Mouse (Mus musculus): ENCODE measurements at regions not wholly inside any gene's neighbourhood (a gene's known extent, or its start where the extent isn't known, plus 50 kb on each side); places are given as distances from the start of the nearest gene placed in this dataset.

DNA sequence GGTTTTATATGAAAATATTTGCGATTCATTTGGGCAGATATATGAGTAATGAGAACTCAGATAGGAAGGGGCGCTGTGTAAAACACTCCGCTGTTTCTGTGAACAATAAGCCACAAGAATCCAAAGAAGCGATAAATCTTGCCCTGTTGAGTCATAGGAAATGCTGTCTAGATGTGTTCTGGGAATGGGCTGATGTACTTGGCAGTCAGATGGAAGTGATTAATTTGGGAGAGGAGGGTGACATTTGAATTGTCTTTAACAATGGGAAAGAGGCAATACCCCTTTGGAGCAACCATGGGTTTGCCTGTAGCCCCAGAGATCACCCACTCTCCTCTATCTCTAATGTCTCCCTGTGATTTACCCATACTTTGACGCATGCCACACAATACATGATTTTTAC is 160.4 kb downstream of the Dusp6 start:
- no peak overlapping the region for H3K4me3 ChIP-seq
- no peak overlapping the region for H3K27ac ChIP-seq
- WGBS = 97% methylated on average over 5 of the region's 5 CpGs
- H3K9ac ChIP-seq = no peak overlapping the region
- no peaks in the 10 kb centered on the region for H3K9me3 ChIP-seq
- H3K4me1 ChIP-seq = no peaks in the 10 kb centered on the region
- no peak overlapping the region for H3K4me2 ChIP-seq
- H3K36me3 ChIP-seq (replicated peaks) = no peaks in the 10 kb centered on the region
- ATAC-seq (replicated peaks) = no peak
- no peaks in the 10 kb centered on the region for H3K27me3 ChIP-seq (replicated peaks)

DNA sequence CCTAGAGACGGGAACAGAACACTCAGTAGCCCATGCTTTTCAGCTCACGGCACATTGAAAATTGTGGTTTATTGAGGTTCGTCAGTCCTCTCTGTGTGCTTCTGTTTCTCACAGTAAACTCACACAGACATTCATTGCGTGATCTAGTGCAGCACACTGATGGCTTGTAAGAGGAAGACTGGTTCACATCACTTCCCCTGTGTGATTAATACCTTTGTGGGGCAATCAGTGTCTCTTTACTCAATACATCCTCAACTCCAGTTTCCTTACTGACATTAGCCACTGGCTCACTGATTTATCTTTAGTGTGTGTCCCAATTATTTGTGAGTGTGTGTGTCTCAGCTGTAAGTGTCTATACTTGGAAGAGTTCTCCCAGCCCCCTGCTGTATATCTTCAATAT is 162.2 kb downstream of the Dusp6 start:
- Histone ChIP-seq H3K9me3 (no peaks in the 10 kb centered on the region), H3K4me2 (no peak overlapping the region), H3K4me1 (no peaks in the 10 kb centered on the region), H3K9ac (no peak overlapping the region), H3K27me3 (replicated peaks) (no peaks in the 10 kb centered on the region), H3K36me3 (replicated peaks) (no peaks in the 10 kb centered on the region), H3K4me3 (no peak overlapping the region), H3K27ac (no peak overlapping the region)
- ATAC-seq (replicated peaks) = no peak
- 90% methylated on average over 4 of the region's 4 CpGs for WGBS

DNA sequence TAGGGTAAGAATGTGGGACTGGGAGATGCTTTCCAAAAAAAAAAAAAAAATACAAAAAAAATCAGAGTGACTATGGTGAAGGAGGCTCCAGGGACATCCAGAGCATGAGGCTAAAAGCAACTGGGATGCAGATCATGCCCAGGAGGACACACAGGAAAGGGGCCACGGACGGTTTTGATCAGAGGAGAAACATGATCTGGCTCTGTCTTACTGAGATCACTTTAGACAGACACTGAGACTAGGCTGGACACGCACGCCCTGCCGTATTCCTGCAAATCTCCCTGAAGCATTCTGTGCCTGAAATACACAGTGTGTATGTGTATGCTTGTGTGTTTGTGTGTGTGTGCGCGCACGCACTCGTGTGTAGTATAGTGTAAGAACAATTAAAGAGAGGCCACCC is 167.1 kb downstream of the Dusp6 start:
- no peak for ATAC-seq (replicated peaks)
- WGBS = 66% methylated on average over 9 of the region's 9 CpGs

DNA sequence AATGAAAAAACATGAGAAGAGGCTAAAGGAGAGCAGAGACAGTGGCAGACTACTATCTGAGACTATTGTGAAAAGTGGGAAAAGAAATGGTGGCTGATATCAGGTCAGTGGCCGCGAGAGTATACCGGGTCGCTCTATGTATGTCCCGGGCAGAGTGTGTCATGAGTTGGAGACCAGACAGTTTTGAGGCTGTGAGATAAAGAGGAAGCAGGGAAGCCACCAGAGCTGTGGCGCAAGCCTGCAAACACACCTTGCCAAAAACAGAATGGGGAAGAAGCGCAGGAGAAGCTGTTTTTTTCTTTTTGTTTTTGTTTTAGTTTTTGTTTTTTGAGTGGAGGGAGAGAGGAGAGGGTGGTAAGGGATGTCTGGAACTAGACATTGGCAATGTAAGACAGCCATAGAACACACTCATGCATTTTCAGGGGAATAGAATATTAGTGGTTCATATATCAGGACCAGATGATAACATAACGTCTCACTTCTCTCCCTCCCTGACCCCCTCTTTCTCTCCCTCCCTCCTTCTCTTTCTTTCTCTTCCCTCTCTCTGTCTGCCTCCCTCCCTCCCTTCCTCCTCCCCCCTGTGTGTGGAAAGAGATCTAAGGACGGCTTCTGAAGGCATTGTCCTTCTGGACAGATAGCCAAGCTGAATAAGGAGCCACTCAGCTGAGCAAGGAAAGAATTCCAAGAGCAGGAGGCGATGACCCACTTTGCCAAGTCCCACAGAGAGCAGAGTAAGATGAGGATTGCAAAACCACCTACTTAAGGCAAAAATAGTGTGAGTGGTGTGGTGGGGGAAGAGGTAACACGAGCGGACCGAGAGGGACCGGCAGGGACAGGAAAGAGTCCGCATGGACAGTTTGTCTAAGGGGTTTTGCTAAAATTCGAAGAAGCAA is 167.9 kb downstream of the Dusp6 start:
- H3K36me3 ChIP-seq (replicated peaks) = no peaks in the 10 kb centered on the region
- H3K27me3 ChIP-seq (replicated peaks) = no peaks in the 10 kb centered on the region
- H3K9me3 ChIP-seq = no peaks in the 10 kb centered on the region
- 0 out of 2 replicates have a peak, but pooled peaks cover 2% of the 10 kb centered on the region for H3K4me1 ChIP-seq
- 63% methylated on average over 16 of the region's 16 CpGs for WGBS
- H3K27ac ChIP-seq = no peak overlapping the region
- ATAC-seq (replicated peaks) = no peak
- H3K4me2 ChIP-seq = no peak overlapping the region
- no peak overlapping the region for H3K4me3 ChIP-seq
- no peak overlapping the region for H3K9ac ChIP-seq

More for the DNA sequence above, 167.1 kb downstream of the Dusp6 start:
- H3K27ac ChIP-seq = no peak overlapping the region
- no peak overlapping the region for H3K4me2 ChIP-seq
- H3K36me3 ChIP-seq (replicated peaks) = no peaks in the 10 kb centered on the region
- H3K27me3 ChIP-seq (replicated peaks) = no peaks in the 10 kb centered on the region
- H3K9me3 ChIP-seq = no peaks in the 10 kb centered on the region
- no peak overlapping the region for H3K9ac ChIP-seq
- no peak overlapping the region for H3K4me3 ChIP-seq
- 0 out of 2 replicates have a peak, but pooled peaks cover 2% of the 10 kb centered on the region for H3K4me1 ChIP-seq

DNA sequence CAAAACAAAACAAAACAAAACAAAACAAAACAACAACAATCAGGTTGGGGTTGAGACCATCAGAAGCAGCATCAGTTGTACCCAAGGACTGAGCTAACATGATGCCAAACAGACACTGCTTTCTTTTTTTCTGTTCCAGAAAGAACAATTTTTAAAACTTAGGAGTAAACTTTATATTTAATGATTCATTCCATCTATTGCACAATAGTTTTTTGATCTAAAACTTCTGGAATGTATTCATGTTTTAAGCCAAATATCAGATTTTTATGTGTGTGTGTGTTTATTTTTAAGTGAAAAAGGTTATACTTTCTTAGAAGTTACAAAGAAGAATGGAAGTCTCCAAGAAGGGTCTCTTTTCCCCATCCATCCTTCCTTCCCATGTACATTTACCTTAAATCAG is 174.0 kb downstream of the Dusp6 start:
- Histone ChIP-seq H3K4me2 (no peak overlapping the region), H3K4me1 (peaks cover 4% of the 10 kb centered on the region; the same call in 1 of the 2 replicates), H3K27ac (no peak overlapping the region), H3K9ac (no peak overlapping the region), H3K9me3 (no peaks in the 10 kb centered on the region), H3K27me3 (replicated peaks) (no peaks in the 10 kb centered on the region), H3K4me3 (no peak overlapping the region), H3K36me3 (replicated peaks) (no peaks in the 10 kb centered on the region)
- ATAC-seq (replicated peaks) = no peak

DNA sequence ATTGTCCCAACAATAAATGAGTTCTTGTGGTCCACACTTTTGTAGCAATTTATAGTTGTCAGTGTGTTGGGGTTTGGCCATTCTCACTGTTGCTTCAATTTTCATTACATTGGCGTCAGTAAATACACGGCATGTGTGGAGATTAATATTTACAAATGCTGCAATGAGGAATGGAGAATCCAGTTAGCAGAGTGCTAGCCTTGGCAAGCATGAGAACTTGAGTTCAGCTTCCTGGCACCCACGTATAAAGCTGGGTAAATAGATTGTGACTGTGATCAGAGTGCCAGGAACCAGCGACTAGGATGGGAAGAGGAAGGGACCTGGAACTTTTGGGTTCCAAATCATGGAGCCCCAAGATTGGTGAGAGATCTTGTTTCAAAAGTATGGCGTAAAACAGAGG is 177.1 kb downstream of the Dusp6 start:
- H3K36me3 ChIP-seq (replicated peaks) = no peaks in the 10 kb centered on the region
- no peak overlapping the region for H3K4me3 ChIP-seq
- peaks cover 4% of the 10 kb centered on the region; the same call in 1 of the 2 replicates for H3K4me1 ChIP-seq
- no peaks in the 10 kb centered on the region for H3K27me3 ChIP-seq (replicated peaks)
- no peaks in the 10 kb centered on the region for H3K9me3 ChIP-seq
- H3K4me2 ChIP-seq = no peak overlapping the region
- no peak for ATAC-seq (replicated peaks)
- H3K9ac ChIP-seq = no peak overlapping the region
- 88% methylated on average over 5 of the region's 5 CpGs for WGBS
- H3K27ac ChIP-seq = no peak overlapping the region

DNA sequence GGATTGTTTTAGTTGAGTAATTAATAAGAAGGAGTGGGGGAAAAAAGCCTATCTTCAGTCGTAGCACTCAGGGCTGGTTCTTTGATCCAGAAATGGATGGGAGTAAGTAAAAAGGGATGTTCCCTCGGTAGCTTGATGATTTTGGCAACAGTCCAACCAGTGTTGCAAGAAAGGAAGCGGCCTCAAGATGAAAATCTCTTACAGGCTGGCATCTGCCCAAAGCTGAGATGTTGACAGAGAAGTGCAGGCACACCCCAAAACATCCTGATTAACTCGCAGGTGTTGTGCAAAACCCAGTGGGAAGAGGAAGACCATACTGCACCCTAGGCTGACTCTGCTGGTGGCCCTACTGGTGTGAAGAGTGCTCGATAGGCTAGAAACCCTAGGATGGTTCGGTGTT is 178.0 kb downstream of the Dusp6 start:
- Histone ChIP-seq H3K36me3 (replicated peaks) (no peaks in the 10 kb centered on the region), H3K27ac (no peak overlapping the region), H3K4me2 (no peak overlapping the region)

DNA sequence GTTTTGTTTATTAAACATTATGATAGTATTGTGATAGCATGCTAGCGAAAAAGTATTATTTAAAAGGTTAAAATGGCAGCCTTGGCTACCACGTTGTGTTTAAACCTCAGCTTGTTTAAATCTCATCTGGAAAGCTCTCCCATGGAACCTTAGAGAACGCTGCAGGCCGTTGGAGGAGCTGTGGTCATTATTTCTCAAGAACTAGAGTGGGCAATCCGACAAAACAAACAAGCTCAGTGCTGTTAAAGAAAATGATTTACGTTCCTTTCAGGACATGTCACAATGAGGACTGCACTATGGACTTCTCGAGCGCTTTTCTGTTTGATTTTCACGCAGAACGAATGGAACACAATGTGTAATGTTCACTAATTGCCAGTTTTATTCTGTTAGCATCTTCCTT is 178.9 kb downstream of the Dusp6 start:
- peaks cover 4% of the 10 kb centered on the region; the same call in 1 of the 2 replicates for H3K4me1 ChIP-seq
- H3K27me3 ChIP-seq (replicated peaks) = no peaks in the 10 kb centered on the region
- H3K9ac ChIP-seq = no peak overlapping the region
- no peak for ATAC-seq (replicated peaks)
- no peak overlapping the region for H3K27ac ChIP-seq
- no peaks in the 10 kb centered on the region for H3K36me3 ChIP-seq (replicated peaks)
- no peak overlapping the region for H3K4me2 ChIP-seq
- no peaks in the 10 kb centered on the region for H3K9me3 ChIP-seq
- 62% methylated on average over 10 of the region's 10 CpGs for WGBS
- H3K4me3 ChIP-seq = no peak overlapping the region

More for the DNA sequence above, 178.0 kb downstream of the Dusp6 start:
- Histone ChIP-seq H3K4me3 (no peak overlapping the region), H3K9ac (no peak overlapping the region), H3K27me3 (replicated peaks) (no peaks in the 10 kb centered on the region), H3K4me1 (peaks cover 4% of the 10 kb centered on the region; the same call in 1 of the 2 replicates), H3K9me3 (no peaks in the 10 kb centered on the region)
- whole genome bisulfite sequencing = 44% methylated on average over 6 of the region's 6 CpGs
- ATAC-seq (replicated peaks) = no peak

DNA sequence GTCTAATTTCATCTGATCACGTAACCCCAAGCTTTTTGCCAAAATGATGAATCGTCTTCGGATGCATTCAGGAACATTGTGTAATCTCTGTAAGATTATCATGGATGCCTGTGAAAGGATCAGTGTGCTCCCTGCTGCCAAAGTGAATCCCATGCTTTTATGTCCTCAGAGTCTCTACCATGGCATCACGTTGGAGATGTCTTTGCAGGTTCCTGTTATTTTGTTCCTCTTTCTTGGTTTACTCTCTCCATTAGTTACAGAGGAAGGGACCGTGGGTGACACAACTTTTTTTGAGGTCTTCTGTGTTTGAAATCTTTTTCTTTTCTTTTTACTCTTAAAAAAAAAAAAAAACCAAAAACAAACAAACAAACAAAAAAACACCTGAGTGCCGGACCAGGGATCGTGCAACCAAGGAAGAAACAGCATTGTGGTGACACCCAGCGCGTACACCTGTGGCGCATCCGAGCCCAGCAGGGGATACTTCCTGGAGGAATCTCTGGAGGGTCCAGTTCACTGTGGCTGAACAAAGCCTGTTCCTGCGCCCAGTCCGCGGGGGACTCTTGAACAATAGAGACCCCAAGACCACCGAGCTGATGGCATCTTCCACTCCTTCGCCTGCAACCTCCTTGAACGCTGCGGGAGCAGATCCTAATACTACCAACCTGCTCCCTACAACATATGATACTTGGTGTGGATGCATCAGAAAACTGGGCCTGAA is 180.6 kb downstream of the Dusp6 start:
- H3K9me3 ChIP-seq = no peaks in the 10 kb centered on the region
- 87% methylated on average over 18 of the region's 18 CpGs for WGBS
- no peak overlapping the region for H3K4me2 ChIP-seq
- no peak overlapping the region for H3K4me3 ChIP-seq
- no peak overlapping the region for H3K27ac ChIP-seq
- no peaks in the 10 kb centered on the region for H3K27me3 ChIP-seq (replicated peaks)
- no peaks in the 10 kb centered on the region for H3K36me3 ChIP-seq (replicated peaks)
- ATAC-seq (replicated peaks) = no peak
- peaks cover 4% of the 10 kb centered on the region; the same call in 1 of the 2 replicates for H3K4me1 ChIP-seq
- no peak overlapping the region for H3K9ac ChIP-seq

DNA sequence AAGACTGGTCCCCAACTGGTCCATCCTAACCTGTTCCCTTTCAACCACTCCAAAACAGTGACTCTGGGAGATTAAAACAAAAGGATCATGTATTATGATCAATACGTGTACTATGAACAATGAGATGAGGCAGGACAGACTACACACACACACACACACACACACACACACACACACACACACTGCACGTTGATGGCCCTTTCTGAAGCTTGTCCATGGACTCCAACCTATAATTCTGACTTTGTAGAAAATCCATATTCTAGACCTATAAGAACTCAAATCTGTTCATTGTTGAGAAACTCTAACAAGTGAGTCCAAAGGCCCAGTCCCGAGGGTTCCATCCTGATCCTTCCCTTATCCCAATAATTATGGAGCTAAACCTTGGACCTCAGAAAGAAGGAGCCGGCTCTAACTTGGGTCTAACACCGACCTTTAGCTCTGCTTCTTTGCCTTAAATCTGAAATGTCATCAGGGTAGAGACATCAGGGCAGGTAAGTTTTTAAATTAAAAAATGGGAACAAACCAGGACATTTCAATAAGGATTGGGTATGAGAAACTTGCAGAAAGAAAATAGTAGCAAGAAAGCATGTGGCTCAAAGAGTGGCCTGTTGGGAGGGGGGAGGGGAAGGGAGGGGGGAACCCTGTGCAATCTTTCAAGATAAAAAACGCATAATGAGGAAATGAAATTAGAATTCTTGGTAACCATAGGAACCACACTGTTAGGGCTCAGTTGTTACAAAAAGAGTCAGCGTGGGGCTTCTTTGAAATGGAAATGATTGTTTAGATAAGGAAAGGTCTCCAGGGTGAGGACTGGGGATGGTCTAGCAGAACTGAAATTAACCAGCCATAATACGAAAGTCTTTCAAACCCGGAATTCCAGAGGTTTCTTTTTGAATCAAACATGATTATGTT is 187.9 kb downstream of the Dusp6 start:
- Histone ChIP-seq H3K27ac (peak overlapping the region; percentile 55; the same call in 1 of the 2 replicates), H3K36me3 (replicated peaks) (no peaks in the 10 kb centered on the region), H3K4me2 (no peak overlapping the region; the same call in 1 of the 2 replicates), H3K4me3 (no peak overlapping the region), H3K4me1 (peaks cover 12% of the 10 kb centered on the region), H3K27me3 (replicated peaks) (no peaks in the 10 kb centered on the region), H3K9ac (no peak overlapping the region), H3K9me3 (no peaks in the 10 kb centered on the region)
- peak; percentile 87 for ATAC-seq (replicated peaks)
- WGBS = 20% methylated on average over 9 of the region's 9 CpGs

DNA sequence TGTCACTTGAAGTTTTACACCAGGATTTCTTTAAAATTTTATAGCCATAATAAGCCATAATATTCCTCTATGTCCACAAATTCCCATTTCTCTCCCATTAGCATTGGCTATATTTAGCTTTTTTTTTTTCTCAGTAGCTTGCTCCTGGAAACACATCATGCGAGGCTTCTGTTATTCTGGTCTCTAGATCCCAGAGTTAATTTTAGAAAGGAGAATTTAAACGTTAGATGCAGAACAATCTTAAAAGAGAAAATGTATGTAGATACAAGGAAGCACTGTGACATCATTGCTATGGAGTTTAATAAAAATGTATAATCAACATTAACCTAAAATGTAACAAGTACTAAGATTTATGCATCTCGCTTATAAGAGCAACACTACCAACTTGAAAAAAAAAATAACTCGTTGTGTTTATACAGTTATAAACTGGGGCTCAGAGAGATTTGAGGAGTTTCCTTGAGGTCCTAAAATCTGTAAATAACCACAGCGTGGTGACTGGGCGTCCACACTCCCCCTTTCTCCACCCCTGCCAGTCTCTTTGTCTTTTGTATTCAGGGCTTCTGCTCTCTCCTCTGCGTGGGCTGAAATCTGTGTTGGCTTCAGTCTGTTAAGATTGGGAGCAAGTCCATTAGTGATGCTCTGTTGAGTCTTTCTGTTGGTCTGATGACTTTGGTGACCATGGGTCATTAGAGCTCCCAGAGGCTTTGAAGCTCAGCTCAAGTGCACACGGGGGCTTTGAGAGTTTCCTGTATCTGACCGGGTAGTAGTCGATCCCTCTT is 188.8 kb downstream of the Dusp6 start:
- no peaks in the 10 kb centered on the region for H3K9me3 ChIP-seq
- WGBS = 9% methylated on average over 10 of the region's 10 CpGs
- H3K27ac ChIP-seq = peak overlapping the region; percentile 55
- no peak overlapping the region for H3K9ac ChIP-seq
- H3K27me3 ChIP-seq (replicated peaks) = no peaks in the 10 kb centered on the region
- ATAC-seq (replicated peaks) = peak; percentile 48
- no peak overlapping the region for H3K4me3 ChIP-seq
- peaks cover 12% of the 10 kb centered on the region for H3K4me1 ChIP-seq
- no peak overlapping the region; the same call in 1 of the 2 replicates for H3K4me2 ChIP-seq
- no peaks in the 10 kb centered on the region for H3K36me3 ChIP-seq (replicated peaks)
